Mouse (Mus musculus): Measurements from ENCODE around the gene Sik2.

Gene Sik2

GRCm38 (mm10) chr9:50918131-50918530, 90.7 kb downstream of the Sik2 start:
- DNase-seq (ENCODE audit: low read depth, low spot score), result no peak

- DNase-seq (ENCODE audit: low read depth, low spot score), result no peak
Observed at GRCm38 (mm10) chr9:50911861-50912515, 96.9 kb downstream of the Sik2 start.

DNA sequence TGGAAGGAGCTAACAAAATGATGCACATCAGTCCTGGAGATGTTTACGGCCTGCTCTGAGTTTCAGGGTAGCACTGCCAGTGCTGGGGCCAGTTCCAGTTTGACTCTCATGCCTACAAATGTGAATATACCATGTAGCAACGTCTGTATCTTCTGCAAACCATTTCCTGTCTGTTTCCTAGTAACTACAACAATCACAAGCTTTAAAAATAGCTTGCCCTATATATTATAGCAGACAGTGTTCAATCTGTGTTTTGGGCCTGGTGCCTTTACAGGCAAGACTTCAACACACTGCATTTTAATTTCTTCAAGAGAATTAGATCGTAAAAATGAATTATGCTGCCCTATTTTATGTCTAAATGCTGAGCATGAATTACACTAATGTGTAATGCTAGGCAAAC, 103.6 kb downstream of the Sik2 start:
- peak; percentile 67 for DNase-seq (ENCODE audit: low read depth, low spot score)

DNA sequence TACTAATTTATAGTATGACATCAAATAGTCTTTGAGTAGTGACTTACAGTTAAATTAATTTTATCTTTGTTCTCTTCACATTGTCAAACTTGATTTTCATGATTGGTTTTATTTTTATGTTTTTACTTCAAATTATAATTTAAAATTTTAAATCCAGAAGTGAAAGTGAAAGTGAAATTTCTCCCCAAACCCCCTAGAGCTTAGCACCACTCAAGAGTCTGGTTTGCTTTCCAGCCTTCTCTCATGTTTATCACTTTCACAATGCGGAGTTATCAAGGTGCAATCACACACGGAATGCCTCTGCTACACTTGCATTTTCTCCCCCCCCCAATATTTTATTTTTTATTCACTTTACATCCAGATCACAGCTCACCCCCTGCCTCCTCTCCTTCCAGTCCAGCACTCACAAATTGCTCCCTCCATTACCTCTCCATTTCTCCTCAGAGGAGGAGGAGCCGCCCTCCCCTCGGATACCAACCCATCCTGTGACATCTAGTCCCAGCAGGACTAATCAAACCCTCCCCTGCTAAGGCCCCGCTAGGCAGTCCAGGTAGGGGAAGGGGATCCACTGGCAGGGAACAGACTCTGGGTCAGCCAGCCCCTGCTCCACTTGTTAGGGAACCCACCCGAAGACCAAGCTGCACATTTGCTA, 104.6 kb downstream of the Sik2 start:
- peak; percentile 42 for DNase-seq (ENCODE audit: low read depth, low spot score)

- DNase-seq (ENCODE audit: low read depth, low spot score), result no peak
Observed at GRCm38 (mm10) chr9:50900026-50900920, 108.6 kb downstream of the Sik2 start.

DNA sequence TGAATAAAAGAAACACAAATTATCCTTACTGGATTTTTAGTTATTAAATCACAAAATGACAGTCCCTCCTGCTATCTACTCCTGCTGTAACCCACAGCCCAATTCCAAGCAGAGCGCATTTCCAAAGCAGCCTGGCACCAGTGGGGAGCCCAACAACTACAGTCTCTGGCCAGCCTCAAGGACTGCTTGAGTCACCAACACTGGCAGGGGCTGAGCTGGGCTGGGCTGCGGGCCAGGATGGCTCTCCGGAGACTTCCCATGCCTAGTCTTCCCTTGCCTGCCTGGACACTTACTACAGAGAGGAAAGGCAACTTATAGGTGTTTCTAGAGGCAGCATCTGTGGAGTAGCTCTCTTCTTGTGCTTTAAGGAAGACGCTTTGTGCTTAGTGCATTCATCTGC, 115.2 kb downstream of the Sik2 start:
- DNase-seq (ENCODE audit: low read depth, low spot score), result no peak

DNA sequence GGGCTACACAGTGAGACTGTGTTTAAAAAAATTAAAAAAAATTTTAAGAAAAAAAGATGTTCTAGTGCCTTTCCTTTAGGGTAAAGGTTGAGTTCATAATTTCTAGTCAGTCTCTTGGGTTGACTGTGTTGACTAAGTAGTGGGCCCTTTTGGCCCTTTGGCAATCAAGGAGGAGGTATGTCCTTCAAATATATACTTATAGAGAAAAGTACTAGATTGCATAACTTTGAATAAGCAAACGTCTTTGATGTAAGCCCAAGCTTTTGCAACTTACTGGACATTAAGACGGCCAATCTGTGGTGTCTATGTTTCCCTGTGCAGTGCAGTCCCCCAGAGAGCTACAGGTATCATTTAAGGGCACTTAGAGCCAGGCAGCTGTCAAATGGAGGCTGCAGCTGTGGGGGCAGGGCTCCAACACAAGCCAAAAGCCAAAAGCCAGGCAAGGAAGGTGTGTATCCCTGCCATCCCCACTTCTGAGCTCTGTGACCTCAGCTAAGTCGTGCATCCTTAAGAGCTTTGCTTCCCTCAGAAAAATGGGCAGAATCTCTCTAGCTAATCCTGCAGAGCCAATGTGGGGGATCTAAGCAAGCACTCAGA, 118.3 kb downstream of the Sik2 start:
- DNase-seq (ENCODE audit: low read depth, low spot score), result no peak

DNA sequence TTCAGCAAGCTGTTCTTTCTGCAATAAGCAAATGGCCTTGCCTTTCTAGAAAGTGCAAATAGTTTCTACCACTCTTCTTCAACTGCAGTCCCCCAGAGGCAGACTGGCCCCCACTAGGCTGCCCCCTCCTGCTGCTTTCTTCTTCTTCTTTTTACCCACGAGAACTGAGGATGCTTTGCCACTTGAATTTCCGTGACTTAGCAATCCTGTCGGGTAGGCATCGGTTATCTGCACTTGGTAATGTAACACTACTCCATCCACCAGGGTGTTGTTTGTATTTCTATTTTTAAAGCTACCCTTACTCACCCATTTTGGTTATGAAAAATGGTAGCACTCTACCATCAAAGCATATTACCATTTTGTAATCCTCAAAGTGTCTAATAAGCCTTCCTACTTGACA, 118.9 kb downstream of the Sik2 start:
- DNase-seq (ENCODE audit: low read depth, low spot score), result no peak

DNA sequence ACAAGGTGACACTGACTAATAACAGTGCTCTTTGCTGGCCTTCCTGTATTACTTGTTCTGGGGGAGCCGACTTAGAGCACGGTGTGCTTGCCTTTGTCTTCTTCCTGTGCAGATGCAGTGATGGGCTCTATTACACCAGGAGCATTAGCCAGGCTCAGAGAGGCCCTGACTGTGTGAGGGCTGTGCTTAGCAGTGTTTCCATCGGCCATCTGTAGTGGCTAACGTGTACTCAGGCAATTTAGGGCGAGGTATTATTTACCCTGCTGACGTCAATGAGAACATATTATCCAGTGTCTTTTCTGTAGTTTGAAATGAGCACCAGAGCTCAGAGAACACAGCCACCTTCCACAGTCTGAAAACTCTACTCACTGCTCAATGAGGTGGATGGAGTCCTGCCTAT, 119.7 kb downstream of the Sik2 start:
- DNase-seq (ENCODE audit: low read depth, low spot score), result no peak

DNA sequence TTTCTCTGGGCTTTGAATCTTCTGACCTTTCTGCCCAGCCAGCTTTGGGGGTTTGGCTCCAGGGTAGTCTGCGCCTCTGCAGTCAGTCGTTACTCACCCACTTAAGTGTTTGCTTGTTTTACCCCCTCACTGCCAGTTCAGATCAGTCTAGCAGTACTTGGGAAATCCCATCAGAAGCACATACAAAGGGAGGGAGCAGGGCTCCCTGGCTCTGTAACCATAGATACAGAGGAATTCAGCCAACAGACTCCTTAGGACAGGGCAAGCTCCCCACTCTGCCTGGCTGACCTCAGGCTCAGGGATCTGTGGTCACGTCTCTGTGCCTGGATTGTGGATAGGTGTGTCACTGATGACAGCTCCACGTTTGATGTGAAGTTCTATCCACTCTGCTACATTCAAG, 121.5 kb downstream of the Sik2 start:
- DNase-seq (ENCODE audit: low read depth, low spot score), result no peak

DNA sequence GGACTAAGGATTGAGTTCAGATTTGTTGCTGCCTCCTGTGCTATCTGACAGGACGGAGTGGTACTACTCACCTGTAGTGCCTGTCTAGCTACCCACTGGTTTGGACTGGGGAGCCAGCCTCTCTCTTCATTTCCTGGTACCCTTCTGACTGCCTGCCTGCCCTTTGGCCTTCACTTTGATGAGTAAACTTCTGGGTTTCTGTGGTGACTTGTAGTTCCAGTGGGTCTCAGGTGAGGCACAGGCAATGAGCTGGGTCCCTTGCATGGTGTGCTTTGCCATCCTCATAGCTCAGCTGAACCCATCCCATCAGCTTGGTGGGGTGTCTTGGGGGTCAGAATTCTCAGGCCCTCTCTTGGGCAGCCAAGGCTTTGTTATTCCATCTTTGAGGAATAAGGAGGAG, 122.0 kb downstream of the Sik2 start:
- DNase-seq (ENCODE audit: low read depth, low spot score), result no peak

GRCm38 (mm10) chr9:50885600-50885987, 123.3 kb downstream of the Sik2 start:
- no peak for DNase-seq (ENCODE audit: low read depth, low spot score)

DNA sequence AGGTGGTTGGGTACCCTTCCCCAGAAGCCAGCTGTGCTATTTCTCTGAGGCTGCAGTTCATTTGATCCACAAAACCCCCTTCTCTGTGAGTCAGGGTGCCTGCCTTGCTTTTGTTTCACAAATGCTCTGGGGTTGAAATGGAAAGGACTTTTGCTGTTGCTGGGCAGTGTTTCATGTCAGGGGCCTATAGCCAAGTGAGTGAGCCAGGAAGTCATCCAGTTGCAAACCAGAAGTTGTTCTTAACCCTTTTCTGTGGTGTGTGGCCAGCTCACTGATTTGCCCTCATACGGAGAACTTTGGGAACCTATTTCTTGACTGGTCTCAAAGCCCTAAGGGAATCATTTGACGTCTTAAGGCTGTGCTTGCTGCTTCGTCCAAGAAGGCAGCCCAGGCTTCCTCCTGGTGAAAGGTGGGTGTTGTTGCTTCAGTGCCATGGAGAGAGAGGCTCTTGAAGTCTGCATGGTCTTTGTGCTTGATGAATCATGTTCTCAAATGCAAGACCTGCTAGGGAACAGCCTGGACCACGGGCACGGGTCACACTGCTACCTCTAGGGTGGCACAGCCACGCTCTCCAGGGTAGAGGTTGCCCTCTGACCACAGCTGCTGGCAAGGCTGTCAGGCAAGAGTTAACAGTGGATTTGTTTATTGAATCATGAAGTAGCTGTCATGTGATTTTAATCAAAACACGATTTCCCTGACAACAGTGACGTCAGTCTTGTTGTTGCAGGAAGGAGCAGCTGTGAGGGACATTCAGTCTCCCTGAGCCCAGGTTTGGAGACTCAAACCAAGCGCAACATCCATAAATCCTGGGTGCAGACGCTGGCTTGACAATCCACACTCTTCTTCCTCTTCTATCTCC, 123.9 kb downstream of the Sik2 start:
- DNase-seq (ENCODE audit: low read depth, low spot score), result peak; percentile 32

DNA sequence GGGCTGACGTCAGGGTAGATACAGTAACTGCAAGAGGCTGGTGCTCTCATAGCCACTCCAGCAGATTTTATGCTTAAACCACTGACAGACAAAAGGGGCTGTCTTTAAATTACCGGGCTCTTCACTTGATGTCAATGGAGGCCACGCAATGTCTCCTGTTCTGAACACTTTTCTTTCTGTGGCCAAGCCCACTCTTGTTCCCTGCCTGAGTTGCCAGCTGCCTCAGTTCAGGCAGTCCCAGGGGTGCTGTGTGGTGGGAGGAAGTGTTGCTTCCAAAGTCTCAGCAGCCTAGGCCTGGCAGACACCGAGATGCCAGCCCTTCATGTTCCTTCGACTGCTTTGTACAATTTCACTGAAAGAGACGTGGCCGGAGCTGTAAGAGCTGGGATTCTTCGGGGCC, 124.8 kb downstream of the Sik2 start:
- DNase-seq (ENCODE audit: low read depth, low spot score), result no peak

DNA sequence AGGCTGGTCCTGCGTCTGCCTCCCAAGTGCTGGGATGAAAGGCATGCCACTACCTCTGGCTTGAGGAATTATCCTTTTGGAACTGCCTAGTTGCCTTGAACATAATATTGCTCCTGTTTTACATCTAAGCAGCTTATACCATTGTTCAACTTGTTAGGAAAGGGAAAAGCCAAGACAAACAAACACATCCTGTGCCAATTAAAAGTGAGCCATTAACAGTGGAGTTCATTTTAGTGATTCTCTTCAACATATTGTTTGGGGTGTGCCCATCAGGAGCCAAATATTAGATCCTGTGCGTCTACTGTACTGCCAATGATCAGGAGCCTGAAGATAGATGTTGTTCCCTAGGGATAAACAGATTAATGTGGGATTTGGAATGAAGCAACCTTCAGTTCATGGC, 126.7 kb downstream of the Sik2 start:
- DNase-seq (ENCODE audit: low read depth, low spot score), result no peak

GRCm38 (mm10) chr9:50877431-50877830, 131.4 kb downstream of the Sik2 start:
- DNase-seq (ENCODE audit: low read depth, low spot score), result no peak

GRCm38 (mm10) chr9:50876287-50876686, 132.6 kb downstream of the Sik2 start:
- DNase-seq (ENCODE audit: low read depth, low spot score), result no peak

DNA sequence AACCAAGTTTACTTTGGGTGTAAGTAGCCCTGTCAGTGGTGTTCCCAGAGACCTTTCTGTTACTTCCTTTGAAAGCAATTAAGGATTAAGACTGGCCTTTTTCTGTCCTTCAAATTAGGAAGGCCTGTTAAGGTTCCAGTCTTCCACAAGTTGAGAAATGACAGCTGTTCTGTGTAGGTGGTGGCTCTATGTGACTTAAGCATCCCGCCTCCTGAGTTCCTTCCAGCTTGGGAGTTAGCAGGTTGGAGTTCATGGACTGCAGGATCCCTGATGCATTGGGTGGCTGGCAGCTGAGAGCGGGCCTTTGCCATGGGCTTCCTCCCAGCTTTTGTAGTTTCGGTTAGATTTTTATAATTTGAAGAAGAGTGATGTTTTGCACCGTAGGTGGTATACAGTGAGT, 133.4 kb downstream of the Sik2 start:
- DNase-seq (ENCODE audit: low read depth, low spot score), result no peak

DNA sequence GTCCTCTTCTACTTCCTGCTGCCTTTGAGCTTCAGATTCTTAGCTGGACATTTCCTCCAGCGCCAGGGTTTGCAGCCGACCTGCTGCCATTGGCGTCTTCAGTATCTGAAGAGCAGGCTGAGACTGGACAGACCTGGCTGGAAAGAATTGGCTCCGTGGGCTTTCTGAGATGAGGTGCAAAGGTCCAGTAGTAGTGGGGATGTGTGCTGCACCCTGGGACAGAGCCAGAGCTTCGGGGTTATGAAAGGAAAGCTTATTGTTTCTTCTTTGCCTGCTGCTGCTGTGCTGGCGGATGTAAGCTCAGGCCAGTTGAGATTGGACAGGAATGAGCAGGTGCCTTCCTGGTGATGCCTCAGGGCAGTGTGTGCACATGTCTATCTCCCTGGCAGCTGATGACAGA, 134.8 kb downstream of the Sik2 start:
- no peak for DNase-seq (ENCODE audit: low read depth, low spot score)

GRCm38 (mm10) chr9:50873210-50873609, 135.7 kb downstream of the Sik2 start:
- DNase-seq (ENCODE audit: low read depth, low spot score), result no peak

GRCm38 (mm10) chr9:50868182-50868581, 140.7 kb downstream of the Sik2 start:
- DNase-seq (ENCODE audit: low read depth, low spot score), result no peak

Measured in CD4-positive, CD25-positive, alpha-beta regulatory T cell, adult 2 months (primary cell).